Mouse (Mus musculus): ENCODE data around the gene Clasrp. TPM values are rescaled to one million over a fixed set of nuclear protein-coding genes. Genes with fewer than 3 reads are reported as not detected.

The Clasrp gene
- polyA plus RNA-seq, 1 experiment from 2014 or later: 60.5 TPM

GRCm38 (mm10) chr7:19572926-19573775, 31.1 kb downstream of the Clasrp start:
- Histone ChIP-seq H3K4me3 (peak overlapping the region; percentile 73), H3K4me1 (replicated peaks) (peaks cover 36% of the 10 kb centered on the region), H3K27ac (peak overlapping the region; percentile 76), H3K36me3 (peaks cover 21% of the 10 kb centered on the region), H3K9ac (peak overlapping the region; percentile 85), H3K4me2 (peak overlapping the region; percentile 85), H3K9me3 (no peaks in the 10 kb centered on the region), H3K27me3 (peaks cover 36% of the 10 kb centered on the region)
- 1% methylated on average over 53 of the region's 53 CpGs for WGBS
- ATAC-seq (ENCODE audit: low FRiP score): peak; percentile 84

- Histone ChIP-seq H3K36me3 (peaks cover 35% of the 10 kb centered on the region), H3K9me3 (no peaks in the 10 kb centered on the region), H3K27ac (no peak overlapping the region), H3K4me1 (replicated peaks) (peaks cover 25% of the 10 kb centered on the region), H3K4me2 (no peak overlapping the region), H3K4me3 (no peak overlapping the region), H3K9ac (no peak overlapping the region), H3K27me3 (peaks cover under 1% of the 10 kb centered on the region)
- ATAC-seq (ENCODE audit: low FRiP score): no peak
- WGBS: 81% methylated on average over 3 of the region's 3 CpGs
Measured at GRCm38 (mm10) chr7:19569647-19570046, 34.6 kb downstream of the Clasrp start.

GRCm38 (mm10) chr7:19567426-19567825, 36.9 kb downstream of the Clasrp start:
- no peak overlapping the region for H3K4me2 ChIP-seq
- 94% methylated on average over 8 of the region's 8 CpGs for WGBS
- no peak overlapping the region for H3K9ac ChIP-seq
- peaks cover 42% of the 10 kb centered on the region for H3K36me3 ChIP-seq
- peaks cover 25% of the 10 kb centered on the region for H3K4me1 ChIP-seq (replicated peaks)
- H3K9me3 ChIP-seq: peaks cover 3% of the 10 kb centered on the region; the same call in 1 of the 2 replicates
- ATAC-seq (ENCODE audit: low FRiP score): no peak
- no peaks in the 10 kb centered on the region for H3K27me3 ChIP-seq
- H3K4me3 ChIP-seq: no peak overlapping the region
- no peak overlapping the region for H3K27ac ChIP-seq

DNA sequence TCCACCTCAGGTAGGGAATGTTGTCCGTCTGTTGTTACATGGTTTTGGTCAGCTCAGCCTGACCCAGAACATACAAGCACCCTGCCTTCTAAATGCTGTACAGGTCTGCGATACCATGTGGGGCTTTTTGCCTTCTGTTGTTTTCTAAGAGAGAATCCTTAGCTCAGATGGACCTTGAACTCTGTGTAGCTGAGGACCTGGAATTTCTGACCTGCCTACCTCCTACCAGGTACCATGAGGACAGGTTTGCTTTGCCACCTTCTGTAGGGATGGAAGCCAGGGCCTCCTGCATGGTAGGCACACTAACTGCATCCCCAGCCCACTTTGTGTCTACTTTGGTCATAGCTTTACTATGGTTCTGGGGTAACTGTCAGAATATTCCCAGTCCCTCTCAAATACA, 38.5 kb downstream of the Clasrp start:
- Histone ChIP-seq H3K36me3 (peaks cover 42% of the 10 kb centered on the region), H3K4me1 (replicated peaks) (peaks cover 19% of the 10 kb centered on the region), H3K27ac (no peak overlapping the region), H3K4me2 (no peak overlapping the region), H3K4me3 (no peak overlapping the region), H3K27me3 (no peaks in the 10 kb centered on the region), H3K9me3 (peaks cover 3% of the 10 kb centered on the region; the same call in 1 of the 2 replicates), H3K9ac (no peak overlapping the region)
- no peak for ATAC-seq (ENCODE audit: low FRiP score)
- WGBS: 100% methylated on average over 2 of the region's 2 CpGs

DNA sequence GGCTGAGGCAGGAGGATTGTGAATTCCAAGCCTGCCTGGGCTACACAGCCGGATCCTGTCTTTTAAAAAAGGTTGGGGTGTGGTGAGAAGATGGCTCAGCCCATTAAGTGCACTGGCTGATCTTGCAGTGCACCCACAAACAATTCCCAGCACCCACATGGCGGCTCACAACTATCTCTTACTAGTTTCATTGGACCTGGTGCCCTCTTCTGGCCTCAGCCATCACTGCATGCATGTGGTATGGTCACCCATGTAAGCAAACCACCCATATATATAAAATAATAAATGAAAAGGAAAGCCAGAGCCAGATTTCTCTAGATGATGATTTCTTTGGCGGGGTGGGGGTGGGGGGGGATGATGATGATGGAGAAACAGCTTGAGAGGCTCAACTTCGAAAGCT, 39.8 kb downstream of the Clasrp start:
- no peak for ATAC-seq (ENCODE audit: low FRiP score)
- H3K4me1 ChIP-seq (replicated peaks): peaks cover 33% of the 10 kb centered on the region
- H3K4me2 ChIP-seq: no peak overlapping the region
- H3K4me3 ChIP-seq: no peak overlapping the region
- 89% methylated on average over 4 of the region's 4 CpGs for WGBS
- H3K27ac ChIP-seq: no peak overlapping the region
- peaks cover 31% of the 10 kb centered on the region for H3K36me3 ChIP-seq
- H3K27me3 ChIP-seq: no peaks in the 10 kb centered on the region
- peaks cover 3% of the 10 kb centered on the region; the same call in 1 of the 2 replicates for H3K9me3 ChIP-seq
- no peak overlapping the region for H3K9ac ChIP-seq

DNA sequence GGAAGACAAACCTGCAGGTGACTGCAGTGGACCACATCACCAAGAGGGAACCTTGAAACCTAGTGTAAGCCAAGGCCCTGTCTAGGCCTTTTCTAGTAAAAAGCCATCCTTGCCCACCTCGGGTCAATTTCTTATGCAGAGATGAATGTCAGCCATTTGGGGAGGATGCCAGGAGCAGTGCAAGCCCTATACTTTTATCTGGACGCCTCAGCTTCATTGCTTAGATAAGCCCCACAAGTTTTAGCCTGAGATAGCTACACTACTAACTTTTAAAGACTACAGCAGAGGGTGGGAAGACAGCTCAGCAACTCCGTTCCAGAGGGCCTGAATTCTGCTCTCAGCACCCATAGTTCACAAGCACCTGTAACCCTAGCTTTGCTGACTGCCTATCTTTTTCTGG, 40.4 kb downstream of the Clasrp start:
- H3K4me3 ChIP-seq: no peak overlapping the region
- H3K36me3 ChIP-seq: peaks cover 25% of the 10 kb centered on the region
- peaks cover 3% of the 10 kb centered on the region; the same call in 1 of the 2 replicates for H3K9me3 ChIP-seq
- no peaks in the 10 kb centered on the region for H3K27me3 ChIP-seq
- ATAC-seq (ENCODE audit: low FRiP score): no peak
- WGBS: 90% methylated on average over 3 of the region's 3 CpGs
- no peak overlapping the region for H3K4me2 ChIP-seq
- H3K27ac ChIP-seq: no peak overlapping the region
- peaks cover 39% of the 10 kb centered on the region for H3K4me1 ChIP-seq (replicated peaks)
- H3K9ac ChIP-seq: no peak overlapping the region

GRCm38 (mm10) chr7:19562643-19563410, 41.5 kb downstream of the Clasrp start, which contains the start of gene Ppp1r37:
Gene Ppp1r37 (minus strand): TSS chr7:19563076.
- WGBS: 3% methylated on average over 19 of the region's 19 CpGs

DNA sequence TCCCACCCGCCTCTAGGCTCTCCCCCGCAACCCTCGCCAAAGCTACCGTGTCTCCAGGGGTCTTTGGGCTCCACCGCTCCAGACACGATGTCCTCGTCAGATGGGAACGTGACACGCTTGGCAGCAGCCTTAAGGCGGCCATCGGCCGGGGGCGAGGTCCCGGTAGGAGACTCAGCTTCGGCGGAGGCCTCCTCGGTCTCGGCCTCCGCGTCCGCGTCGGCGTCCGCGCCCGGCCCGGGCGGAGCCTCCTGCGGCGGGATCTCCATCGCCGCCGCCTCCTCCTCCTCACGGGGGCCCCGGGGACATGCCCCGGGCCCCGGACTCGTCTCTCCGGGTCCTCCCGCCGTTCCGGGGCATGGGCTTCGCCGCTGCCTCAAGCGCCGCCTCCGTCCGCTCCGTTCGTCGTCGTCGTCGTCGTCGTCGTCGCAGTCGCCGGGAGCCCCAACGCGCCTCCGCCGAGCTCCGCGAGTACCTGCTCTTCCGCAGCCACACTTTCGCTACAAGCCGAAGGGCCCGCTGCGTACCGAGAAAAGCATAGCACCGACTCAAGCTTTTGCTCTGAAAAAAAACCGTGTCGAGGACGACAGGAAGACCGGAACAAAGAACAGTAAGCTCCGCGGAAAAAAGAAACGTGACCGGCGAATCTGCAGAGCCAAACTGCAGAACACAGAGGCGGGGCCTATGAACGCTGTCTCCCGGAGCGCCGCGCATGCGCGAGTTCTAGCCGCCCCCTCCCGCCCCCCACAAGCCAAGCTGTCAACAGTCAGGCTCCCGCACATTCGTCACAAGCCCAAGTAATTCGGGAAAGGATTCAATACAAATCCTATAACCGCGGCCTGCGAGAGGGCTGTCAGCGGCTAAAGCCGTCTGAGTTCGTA, 42.3 kb downstream of the Clasrp start:
- peak; percentile 84 for ATAC-seq (ENCODE audit: low FRiP score)
- Histone ChIP-seq H3K4me2 (peak overlapping the region; percentile 100), H3K4me3 (peak overlapping the region; percentile 99), H3K4me1 (replicated peaks) (peaks cover 57% of the 10 kb centered on the region), H3K27ac (peak overlapping the region; percentile 96), H3K27me3 (no peaks in the 10 kb centered on the region), H3K9ac (peak overlapping the region; percentile 98), H3K9me3 (peaks cover 3% of the 10 kb centered on the region; the same call in 1 of the 2 replicates), H3K36me3 (peaks cover 27% of the 10 kb centered on the region)
- WGBS: under 1% methylated on average over 86 of the region's 102 CpGs

More at GRCm38 (mm10) chr7:19562643-19563410, 41.5 kb downstream of the Clasrp start, which contains the start of gene Ppp1r37:
- H3K27me3 ChIP-seq: no peaks in the 10 kb centered on the region
- peaks cover 3% of the 10 kb centered on the region; the same call in 1 of the 2 replicates for H3K9me3 ChIP-seq
- peak within 1 kb of the TSS; percentile 96 for H3K27ac ChIP-seq
- H3K4me3 ChIP-seq: peak within 1 kb of the TSS; percentile 99
- peaks cover 24% of the 10 kb centered on the region for H3K36me3 ChIP-seq
- ATAC-seq (ENCODE audit: low FRiP score): peak; percentile 55
- peaks cover 49% of the 10 kb centered on the region for H3K4me1 ChIP-seq (replicated peaks)
- peak within 1 kb of the TSS; percentile 100 for H3K4me2 ChIP-seq
- peak within 1 kb of the TSS; percentile 98 for H3K9ac ChIP-seq

- Histone ChIP-seq H3K27me3 (no peaks in the 10 kb centered on the region), H3K4me2 (peak overlapping the region; percentile 100), H3K27ac (peak overlapping the region; percentile 96), H3K4me3 (peak overlapping the region; percentile 99), H3K9me3 (peaks cover 3% of the 10 kb centered on the region; the same call in 1 of the 2 replicates), H3K9ac (peak overlapping the region; percentile 98), H3K36me3 (peaks cover 27% of the 10 kb centered on the region), H3K4me1 (replicated peaks) (peaks cover 63% of the 10 kb centered on the region)
- WGBS: 2% methylated on average over 11 of the region's 11 CpGs
- no peak for ATAC-seq (ENCODE audit: low FRiP score)
Measured at GRCm38 (mm10) chr7:19561431-19561764, 42.9 kb downstream of the Clasrp start.

GRCm38 (mm10) chr7:19560491-19561260, 43.6 kb downstream of the Clasrp start:
- H3K4me3 ChIP-seq: peak overlapping the region; percentile 99
- H3K27me3 ChIP-seq: no peaks in the 10 kb centered on the region
- peak overlapping the region; percentile 100 for H3K4me2 ChIP-seq
- ATAC-seq (ENCODE audit: low FRiP score): no peak
- WGBS: 31% methylated on average over 11 of the region's 11 CpGs
- H3K4me1 ChIP-seq (replicated peaks): peaks cover 65% of the 10 kb centered on the region
- peak overlapping the region; percentile 96; the same call in 1 of the 2 replicates for H3K27ac ChIP-seq
- peaks cover 27% of the 10 kb centered on the region for H3K36me3 ChIP-seq
- peak overlapping the region; percentile 98 for H3K9ac ChIP-seq
- peaks cover 3% of the 10 kb centered on the region; the same call in 1 of the 2 replicates for H3K9me3 ChIP-seq

- H3K27ac ChIP-seq: no peak overlapping the region
- peaks cover 71% of the 10 kb centered on the region for H3K4me1 ChIP-seq (replicated peaks)
- H3K9me3 ChIP-seq: no peaks in the 10 kb centered on the region
- peaks cover 22% of the 10 kb centered on the region for H3K36me3 ChIP-seq
- H3K27me3 ChIP-seq: no peaks in the 10 kb centered on the region
- H3K9ac ChIP-seq: peak overlapping the region; percentile 56
- peak overlapping the region; percentile 100 for H3K4me2 ChIP-seq
- 41% methylated on average over 2 of the region's 2 CpGs for WGBS
- H3K4me3 ChIP-seq: peak overlapping the region; percentile 99
- no peak for ATAC-seq (ENCODE audit: low FRiP score)
Measured at GRCm38 (mm10) chr7:19558965-19559364, 45.3 kb downstream of the Clasrp start.
